Mouse (Mus musculus) kidney, adult 11 months (tissue): ENCODE results near the gene Sp110.
"Not testable (repeated sequence)": the region's sequence is repeated elsewhere in the genome, so short reads cannot be mapped to it uniquely, and the experiment has no call there.

Experiments
- DNase-seq: peaks from one replicate; pipeline ENCODE4 v3.0.0; 2022

Sp110 gene

DNA sequence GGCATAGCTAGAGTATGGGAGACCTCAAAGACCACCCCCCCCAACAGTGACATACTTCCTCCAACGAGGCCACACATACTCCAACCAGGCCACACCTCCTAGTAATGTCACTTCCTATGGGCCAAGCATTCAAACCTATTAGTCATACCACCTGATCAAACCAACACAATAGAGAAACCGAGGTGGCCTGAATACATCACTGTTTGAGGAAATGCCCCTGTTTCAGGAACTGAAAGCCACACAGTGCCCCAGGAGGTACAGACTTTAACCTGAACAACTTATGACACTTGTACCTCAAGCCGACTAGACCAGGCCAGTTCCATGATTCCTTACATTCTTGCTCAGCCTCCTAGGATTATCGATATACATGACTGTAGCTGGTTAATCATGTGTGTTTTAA, 54.8 kb downstream of the Sp110 start:
- not testable (repeated sequence) for DNase-seq

GRCm38 (mm10) chr1:85528451-85529110, 70.0 kb downstream of the Sp110 start:
- peak; percentile 18 for DNase-seq
